ENCODE assay signal across 17 mouse cellular contexts in the genomic region with DNA sequence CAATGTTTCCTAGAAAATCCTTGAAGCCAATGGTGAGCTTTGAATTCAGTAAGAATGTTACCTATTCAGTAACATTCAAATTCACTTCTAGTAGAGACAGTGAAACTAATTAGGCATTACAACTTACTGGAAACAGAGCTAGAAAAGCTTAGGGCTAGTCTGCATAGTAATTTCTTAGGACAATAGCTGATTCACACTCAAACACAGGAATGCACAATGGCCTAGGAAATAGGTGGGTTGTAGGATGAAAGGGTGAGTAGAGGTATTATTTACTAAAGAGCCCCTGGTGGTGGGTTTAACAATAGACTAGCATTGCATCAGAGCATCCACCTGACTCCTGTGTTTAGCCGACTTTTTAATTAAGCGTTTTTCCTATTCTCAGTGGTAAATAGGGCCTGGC.
"Had no signal": no experiment of that assay in that cellular context is flagged by ENCODE, and none has a peak within 500 bp of the region (broad histone marks: within the 10 kb centered on the region; RNA-seq: fewer than 3 reads in every experiment).

No protein-coding gene starts in this region.

- H3K27me3 ChIP-seq: neural tube, embryonic 12.5 days; neural tube, embryonic 13.5 days; neural tube, embryonic 15.5 days; stomach, embryonic 15.5 days had no signal

- H3K9ac ChIP-seq: neural tube, embryonic 12.5 days; neural tube, embryonic 13.5 days; neural tube, embryonic 15.5 days; stomach, embryonic 15.5 days had no signal

- H3K4me3 ChIP-seq: neural tube, embryonic 12.5 days; neural tube, embryonic 13.5 days; neural tube, embryonic 15.5 days; stomach, embryonic 15.5 days had no signal

- H3K36me3 ChIP-seq: neural tube, embryonic 12.5 days; neural tube, embryonic 13.5 days; neural tube, embryonic 15.5 days; stomach, embryonic 15.5 days had no signal

- H3K4me2 ChIP-seq: neural tube, embryonic 12.5 days; neural tube, embryonic 13.5 days; neural tube, embryonic 15.5 days; stomach, embryonic 15.5 days had no signal

- H3K27ac ChIP-seq: neural tube, embryonic 12.5 days; neural tube, embryonic 13.5 days; neural tube, embryonic 15.5 days; stomach, embryonic 15.5 days; stomach, postnatal 0 days had no signal

- H3K4me1 ChIP-seq: neural tube, embryonic 12.5 days; neural tube, embryonic 13.5 days; neural tube, embryonic 15.5 days; stomach, embryonic 15.5 days had no signal

- H3K9me3 ChIP-seq: neural tube, embryonic 12.5 days; neural tube, embryonic 13.5 days; neural tube, embryonic 15.5 days; stomach, embryonic 15.5 days had no signal

- DNase-seq: retina, postnatal 1 day; right cerebral cortex, adult 18-20 months; right cerebral cortex, postnatal 14 days; right cerebral cortex, postnatal 25 days; right cerebral cortex, postnatal 4 days; spleen, adult 18-20 months; thymus, adult 18-20 months; thymus, adult 2 months; thymus, postnatal 14 days; thymus, postnatal 25 days; thymus, postnatal 36 days; thymus, postnatal 4 days had no signal
